Mouse (Mus musculus): ENCODE measurements around the gene Fmnl2.

The Fmnl2 gene

DNA sequence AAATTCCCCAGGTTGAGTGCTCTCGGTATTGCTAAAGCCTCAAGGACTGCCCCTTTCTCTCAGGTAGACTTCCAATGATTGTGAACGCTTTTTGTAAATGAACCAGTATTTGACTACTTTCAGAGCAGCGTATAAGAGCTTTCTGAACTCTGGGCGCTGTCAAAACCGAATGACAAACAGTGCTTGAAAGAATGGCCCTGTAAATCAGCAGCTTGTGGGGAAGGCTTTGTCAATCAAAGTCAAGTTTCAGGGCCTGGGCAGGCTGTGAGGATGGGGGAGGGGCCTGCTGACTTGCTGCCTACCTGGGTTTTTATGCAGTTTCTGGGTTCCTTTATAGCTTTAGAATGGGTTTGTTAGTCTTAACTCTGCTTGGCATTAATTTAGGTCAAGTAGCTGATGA is 56.1 kb downstream of the Fmnl2 start:
- no peak for DNase-seq (ENCODE audit: low spot score in 2 of 2)

GRCm38 (mm10) chr2:52915536-52915935 is 57.9 kb downstream of the Fmnl2 start:
- DNase-seq (ENCODE audit: low spot score in 2 of 2), result no peak

- no peak for DNase-seq (ENCODE audit: low spot score in 2 of 2)
Measured at GRCm38 (mm10) chr2:52918094-52918493, 60.4 kb downstream of the Fmnl2 start.

GRCm38 (mm10) chr2:52920701-52921435 is 63.2 kb downstream of the Fmnl2 start:
- no peak for DNase-seq (ENCODE audit: low spot score in 2 of 2)

- DNase-seq (ENCODE audit: low spot score in 2 of 2), result no peak
Measured at GRCm38 (mm10) chr2:52925062-52925461, 67.4 kb downstream of the Fmnl2 start.

GRCm38 (mm10) chr2:52927381-52927780 is 69.7 kb downstream of the Fmnl2 start:
- DNase-seq (ENCODE audit: low spot score in 2 of 2), result no peak

DNA sequence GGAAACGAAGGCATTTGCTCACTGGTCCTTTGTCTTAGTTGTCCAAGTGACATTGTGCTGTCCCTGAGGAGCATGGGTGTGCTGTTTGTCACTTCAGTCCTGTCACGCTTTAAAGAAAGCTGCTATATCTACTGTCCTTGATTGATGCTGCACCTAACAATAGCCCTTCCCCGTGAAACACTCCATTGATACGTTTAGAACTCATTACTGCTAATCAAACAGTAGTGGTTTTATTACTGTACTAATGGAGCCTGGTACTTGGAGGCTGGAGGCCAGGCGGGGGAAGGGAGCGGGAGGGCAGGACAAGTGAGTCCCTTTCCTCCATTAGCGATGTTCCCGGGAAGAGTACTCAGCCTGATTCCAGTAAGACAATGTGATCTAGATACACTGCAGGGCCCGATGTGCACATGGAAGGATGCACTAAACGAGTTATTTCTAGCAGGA is 70.2 kb downstream of the Fmnl2 start:
- no peak for DNase-seq (ENCODE audit: low spot score in 2 of 2)

- DNase-seq (ENCODE audit: low spot score in 2 of 2), result no peak
Measured at GRCm38 (mm10) chr2:52928401-52928800, 70.7 kb downstream of the Fmnl2 start.

- DNase-seq (ENCODE audit: low spot score in 2 of 2), result peak in 1 of 2 experiments; percentile 48
Measured at GRCm38 (mm10) chr2:52930106-52930868, 72.6 kb downstream of the Fmnl2 start.

DNA sequence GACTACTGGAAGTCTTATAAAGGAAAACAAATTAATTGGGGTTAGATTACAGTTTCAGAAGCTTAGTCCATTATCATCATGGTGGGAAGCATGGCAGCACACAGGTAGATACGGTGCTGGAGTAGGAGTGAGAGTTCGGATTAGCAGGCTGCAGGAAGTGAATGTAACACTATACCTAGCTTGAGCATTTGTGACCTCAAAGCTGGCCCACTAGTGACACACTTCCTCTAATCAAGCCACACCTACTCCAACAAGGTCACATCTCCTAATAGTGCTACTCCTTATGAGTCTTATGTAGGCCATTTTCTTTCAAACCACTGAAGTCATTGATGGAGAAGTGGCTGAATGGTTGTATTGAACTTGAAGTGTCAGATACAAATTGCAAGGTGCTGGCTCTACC is 73.7 kb downstream of the Fmnl2 start:
- no peak for DNase-seq (ENCODE audit: low spot score in 2 of 2)

DNA sequence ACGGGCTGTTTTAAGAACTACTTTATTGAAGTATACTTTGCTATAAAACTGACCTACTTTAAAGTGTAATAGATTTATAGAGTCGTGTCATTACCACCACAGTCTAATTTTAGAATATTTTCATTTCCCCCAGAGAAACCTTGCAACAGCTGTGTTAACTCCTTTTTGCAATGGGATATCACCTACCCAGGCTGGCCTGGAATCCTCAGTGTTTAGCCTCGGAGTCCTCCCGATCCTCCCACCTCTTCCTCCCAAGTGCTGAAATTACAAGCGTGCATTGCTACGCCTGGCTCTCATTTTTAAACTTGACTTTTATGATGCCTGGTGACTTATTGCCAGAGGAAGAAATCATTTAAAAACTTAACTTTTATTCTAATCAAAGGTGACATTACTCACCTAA is 78.2 kb downstream of the Fmnl2 start:
- DNase-seq (ENCODE audit: low spot score in 2 of 2), result no peak

DNA sequence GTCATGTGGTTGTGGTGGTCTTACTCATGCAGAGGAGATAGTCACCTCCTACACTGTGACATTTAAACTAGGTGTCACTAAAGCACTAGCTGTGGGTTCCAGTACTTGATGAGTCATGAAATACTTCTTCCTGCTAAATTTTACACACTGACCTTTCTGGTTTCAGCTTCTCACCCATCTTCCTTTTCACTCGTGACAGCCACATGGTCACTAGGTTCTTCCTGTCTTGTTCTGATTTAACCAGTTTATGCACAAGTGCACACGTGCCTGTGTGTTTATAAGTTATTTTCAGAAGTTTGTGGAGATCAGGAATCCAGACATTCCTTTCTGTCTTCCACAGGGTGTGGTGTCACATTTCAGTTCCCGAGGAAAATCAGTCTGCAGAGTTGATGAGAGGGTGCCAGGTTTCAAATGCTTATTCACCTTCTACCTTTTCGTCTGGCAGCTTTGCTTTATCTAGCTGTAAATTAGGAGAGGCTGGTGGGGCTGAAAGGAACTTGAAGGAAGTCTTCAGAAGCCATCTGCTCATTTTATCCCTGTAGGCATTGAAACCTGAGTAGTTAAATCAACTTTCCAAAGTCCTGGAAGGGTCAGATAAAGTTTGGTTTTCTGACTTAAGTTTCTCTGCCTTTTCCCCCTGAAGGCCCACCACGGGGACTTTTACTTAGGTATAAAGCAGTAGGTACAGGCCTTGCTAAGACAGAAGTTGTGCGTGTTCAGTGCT is 80.9 kb downstream of the Fmnl2 start:
- no peak for DNase-seq (ENCODE audit: low spot score in 2 of 2)

DNA sequence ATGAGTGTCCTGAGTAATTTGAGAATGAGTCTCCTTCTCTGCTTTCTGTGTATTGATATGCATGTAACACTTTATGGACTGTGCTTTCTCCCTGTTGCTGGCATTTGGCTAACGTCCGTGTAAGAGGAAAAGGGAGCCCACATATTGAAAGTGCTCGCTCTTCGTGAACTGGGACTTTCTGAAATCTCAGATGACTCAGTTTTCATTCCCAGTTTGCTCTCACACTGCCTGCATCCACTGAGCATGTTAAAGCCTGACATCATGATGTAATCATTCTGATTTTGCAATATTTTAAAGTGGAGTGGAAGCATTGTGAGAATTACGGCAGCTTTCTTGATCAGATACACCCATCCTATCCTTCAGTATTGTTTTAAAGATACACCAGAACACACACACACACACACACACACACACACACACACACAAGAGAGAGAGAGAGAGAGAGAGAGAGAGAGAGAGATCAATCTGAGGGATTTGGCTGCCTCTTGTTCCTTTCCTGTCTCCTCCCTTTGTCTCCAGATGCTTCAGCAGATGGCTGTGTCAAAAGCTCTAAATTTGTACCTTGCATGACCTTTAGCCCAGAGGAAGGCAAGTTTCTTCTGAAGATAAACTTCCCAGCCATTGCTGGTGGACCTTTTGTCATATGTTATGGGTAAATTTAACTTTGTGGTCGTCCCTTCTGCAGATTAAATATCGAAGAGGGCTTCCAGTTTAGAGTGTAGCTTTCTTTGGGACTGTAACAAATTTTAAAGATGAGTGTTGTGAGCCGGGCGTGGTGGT is 86.2 kb downstream of the Fmnl2 start:
- no peak for DNase-seq (ENCODE audit: low spot score in 2 of 2)

GRCm38 (mm10) chr2:52944594-52944993 is 86.9 kb downstream of the Fmnl2 start:
- no peak for DNase-seq (ENCODE audit: low spot score in 2 of 2)

DNA sequence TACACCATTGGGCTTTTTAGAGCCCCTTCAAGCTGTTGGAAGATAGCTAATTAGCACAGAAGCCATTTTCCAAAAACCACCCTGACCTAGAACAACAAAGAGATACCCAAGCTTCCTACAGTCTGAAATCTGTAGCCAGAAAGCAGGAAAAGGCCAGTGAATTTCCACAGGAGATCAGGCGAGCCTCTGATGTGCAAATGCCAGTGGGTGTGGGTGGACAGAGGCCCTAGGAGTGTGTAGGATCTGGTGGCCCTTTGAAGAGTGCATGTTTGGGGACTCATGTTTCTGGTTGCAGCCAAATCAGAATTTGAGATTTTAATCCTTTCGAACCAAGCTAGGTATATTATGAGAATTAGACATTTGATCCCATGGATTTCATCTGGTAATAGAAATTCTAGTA is 88.4 kb downstream of the Fmnl2 start:
- no peak for DNase-seq (ENCODE audit: low spot score in 2 of 2)

DNA sequence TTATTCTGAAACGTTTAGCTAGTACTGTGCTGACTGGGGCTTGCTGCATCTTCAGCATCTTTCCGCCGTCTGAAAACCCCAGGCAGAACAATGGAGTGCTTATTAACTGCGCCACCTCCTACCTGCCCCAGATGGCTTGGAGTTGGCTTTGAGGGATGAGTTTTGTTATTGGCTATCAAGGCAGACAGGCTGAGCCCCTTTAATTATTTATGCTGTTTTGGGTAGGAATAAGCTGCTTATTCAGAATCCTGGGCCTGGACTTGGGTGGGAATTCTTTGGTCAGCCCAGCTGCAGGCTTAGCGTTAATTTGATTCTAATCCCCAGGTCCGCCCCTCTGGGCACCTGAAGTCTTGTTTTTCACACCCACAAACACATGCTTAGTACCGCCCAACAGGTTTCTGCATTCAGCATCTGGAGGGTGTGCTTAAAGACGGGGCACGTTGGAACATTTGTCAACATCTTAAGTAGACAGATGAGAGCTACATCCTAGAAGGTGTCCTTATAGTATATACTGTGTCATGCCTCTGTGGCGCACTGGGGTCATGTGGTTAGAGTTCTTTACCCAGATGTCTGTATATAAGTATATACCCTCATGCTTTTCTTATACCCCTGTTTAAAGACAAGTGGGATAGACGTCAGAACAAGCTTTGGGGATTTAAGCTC is 89.0 kb downstream of the Fmnl2 start:
- DNase-seq (ENCODE audit: low spot score in 2 of 2), result no peak

DNA sequence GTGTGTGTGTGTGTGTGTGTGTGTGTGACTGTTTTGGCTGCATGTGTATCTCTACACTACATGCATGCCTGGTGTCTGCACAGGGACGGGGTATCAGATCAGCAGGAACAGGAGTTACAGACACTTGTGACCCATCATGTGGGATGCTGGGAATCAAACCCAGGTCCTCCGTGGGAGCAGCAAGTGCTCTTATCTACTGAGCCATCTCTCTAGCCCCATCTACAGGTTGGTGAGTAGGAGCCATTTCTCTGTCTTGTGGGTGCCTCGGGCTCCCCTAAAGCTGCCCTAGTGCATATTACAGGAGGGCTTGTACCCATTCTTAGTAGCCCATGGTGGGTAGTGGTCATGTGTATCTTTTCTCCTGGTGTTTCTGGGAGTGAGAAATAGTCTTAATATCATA is 90.7 kb downstream of the Fmnl2 start:
- DNase-seq (ENCODE audit: low spot score in 2 of 2), result no peak

- no peak for DNase-seq (ENCODE audit: low spot score in 2 of 2)
Measured at GRCm38 (mm10) chr2:52949556-52949955, 91.9 kb downstream of the Fmnl2 start.

DNA sequence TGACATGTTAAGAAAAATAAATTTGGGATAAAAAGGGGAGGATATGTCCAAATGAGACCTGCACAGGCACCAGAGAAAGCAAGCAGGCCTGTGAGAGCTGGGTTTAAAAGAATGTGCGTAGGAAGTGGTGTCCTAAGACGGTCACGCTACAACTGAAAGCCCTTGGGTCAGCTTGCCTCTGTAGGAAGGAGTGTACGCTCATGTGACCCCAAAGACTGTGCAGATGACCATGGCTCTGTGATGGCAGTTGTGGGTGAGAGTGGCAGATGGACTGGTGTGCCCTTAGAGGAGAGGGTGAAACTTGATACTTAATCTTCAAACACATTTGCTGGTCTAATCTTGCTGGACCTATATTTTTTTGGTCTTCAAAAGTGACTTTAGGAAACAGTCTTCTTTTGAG is 92.6 kb downstream of the Fmnl2 start:
- no peak for DNase-seq (ENCODE audit: low spot score in 2 of 2)

- DNase-seq (ENCODE audit: low spot score in 2 of 2), result no peak
Measured at GRCm38 (mm10) chr2:52952202-52952730, 94.6 kb downstream of the Fmnl2 start.

DNA sequence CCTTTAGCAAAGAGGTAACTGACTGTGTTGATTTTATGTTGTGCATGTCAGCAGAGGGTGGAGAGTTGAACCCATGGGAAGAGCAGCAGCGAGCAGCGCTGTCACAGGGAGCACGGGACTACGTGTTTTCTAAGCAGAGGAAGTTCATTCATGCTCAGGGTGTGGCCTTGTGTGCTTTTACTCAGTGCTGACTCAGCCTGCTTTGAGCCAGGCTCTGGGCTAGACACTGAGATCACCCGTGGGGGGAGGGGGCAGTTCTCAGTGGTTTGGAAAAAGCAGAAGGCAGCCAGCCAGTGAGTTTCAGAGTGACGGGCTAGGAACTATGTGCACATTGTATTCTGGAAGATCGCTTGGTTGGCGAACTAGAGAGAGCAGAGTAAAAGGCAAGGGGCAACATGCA is 97.4 kb downstream of the Fmnl2 start:
- peak; percentile 71 to 87 for DNase-seq (ENCODE audit: low spot score in 2 of 2)
